Mouse (Mus musculus) forebrain, embryonic 11.5 days (tissue): ENCODE measurements at regions not wholly inside any gene's neighbourhood (a gene's known extent, or its start where the extent isn't known, plus 50 kb on each side); places are given as distances from the start of the nearest gene placed in this dataset.

Experiments used
- ATAC-seq: fragments of 200-750 bp; cut with Nextera tagmentation; replicated peaks from 2 replicates; pipeline ENCODE4 v1.8.0; 2017; ENCODE audit warnings: moderate TSS enrichment; ENCODE audit not compliant: low FRiP score
- DNase-seq: peaks from one replicate; pipeline ENCODE4 v3.0.0-alpha.2; 2017; ENCODE audit warnings: low spot score
- H3K27ac ChIP-seq: fragments of 300-500 bp; sonication (generic); 2 replicates; pipeline ENCODE4 v1.5.1; 2014; ENCODE audit warnings: low read depth, low read length
- H3K27me3 ChIP-seq: fragments of 300-500 bp; sonication (generic); 2 replicates; pipeline ENCODE4 v1.6.1; 2014; ENCODE audit warnings: mild to moderate bottlenecking, low read length, mixed read lengths; ENCODE audit not compliant: control insufficient read depth, insufficient read depth
- H3K36me3 ChIP-seq: fragments of 300-500 bp; sonication (generic); 2 replicates; pipeline ENCODE4 v1.6.1; 2014; ENCODE audit warnings: mild to moderate bottlenecking, low read length, moderate library complexity, mixed read lengths; ENCODE audit not compliant: control insufficient read depth, insufficient read depth
- H3K4me1 ChIP-seq: fragments of 300-500 bp; sonication (generic); replicated peaks from 2 replicates; pipeline ENCODE4 v1.6.1; 2014; ENCODE audit warnings: low read length, mixed read lengths; ENCODE audit not compliant: control insufficient read depth, insufficient read depth
- H3K4me2 ChIP-seq: fragments of 300-500 bp; sonication (generic); 2 replicates; pipeline ENCODE4 v1.6.1; 2014; ENCODE audit warnings: low read depth, mild to moderate bottlenecking, low read length, moderate library complexity, mixed read lengths; ENCODE audit not compliant: severe bottlenecking
- H3K4me3 ChIP-seq: fragments of 300-500 bp; sonication (generic); 2 replicates; pipeline ENCODE4 v1.5.1; 2014; ENCODE audit warnings: low read depth, low read length
- H3K9ac ChIP-seq: fragments of 300-500 bp; sonication (generic); 2 replicates; pipeline ENCODE4 v1.6.1; 2014; ENCODE audit warnings: low read length
- H3K9me3 ChIP-seq: fragments of 300-500 bp; sonication (generic); 2 replicates; pipeline ENCODE4 v1.6.1; 2016; ENCODE audit warnings: low read length, mixed read lengths; ENCODE audit not compliant: control insufficient read depth
- WGBS: fragments of 180-500 bp; shearing (Covaris S2); extraction: QIAGEN DNeasy Blood & Tissue Kit; methylation state at CpG from one replicate; pipeline ENCODE4 v1.1.7; 2014; 5-methylcytosine and 5-hydroxymethylcytosine counted together

DNA sequence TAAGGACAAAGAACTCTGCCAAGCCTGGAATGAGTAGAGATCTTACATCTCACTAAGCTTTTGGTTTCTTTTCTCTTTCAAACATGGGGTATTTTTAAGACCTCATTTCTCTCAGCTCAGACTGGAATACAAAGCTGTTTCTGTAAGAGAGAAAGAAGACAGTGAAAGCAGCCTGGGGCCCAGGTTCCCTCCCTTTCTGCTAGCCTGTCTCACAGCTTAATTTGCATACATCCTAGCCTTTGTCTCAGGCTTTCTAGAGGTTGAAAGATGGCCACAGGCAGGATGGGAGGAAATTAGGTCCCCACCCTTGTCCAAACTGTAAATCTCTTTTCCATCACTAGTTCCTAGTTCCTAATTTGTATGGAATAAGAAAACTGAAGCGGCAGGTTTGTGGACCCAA, 483.0 kb downstream of the Slc4a3 start:
- no peaks in the 10 kb centered on the region for H3K36me3 ChIP-seq
- H3K4me3 ChIP-seq: no peak overlapping the region
- no peak overlapping the region for H3K4me2 ChIP-seq
- H3K4me1 ChIP-seq: peaks cover 3% of the 10 kb centered on the region; the same call in 1 of the 2 replicates
- peak overlapping the region; percentile 46; the same call in 1 of the 2 replicates for H3K27ac ChIP-seq
- H3K9me3 ChIP-seq: no peaks in the 10 kb centered on the region
- H3K27me3 ChIP-seq: no peaks in the 10 kb centered on the region
- ATAC-seq (peak; percentile 75; the same call in 1 of the 2 replicates), DNase-seq (no peak)
- H3K9ac ChIP-seq: no peak overlapping the region
- 42% methylated on average over 1 of the region's 1 CpGs for WGBS

DNA sequence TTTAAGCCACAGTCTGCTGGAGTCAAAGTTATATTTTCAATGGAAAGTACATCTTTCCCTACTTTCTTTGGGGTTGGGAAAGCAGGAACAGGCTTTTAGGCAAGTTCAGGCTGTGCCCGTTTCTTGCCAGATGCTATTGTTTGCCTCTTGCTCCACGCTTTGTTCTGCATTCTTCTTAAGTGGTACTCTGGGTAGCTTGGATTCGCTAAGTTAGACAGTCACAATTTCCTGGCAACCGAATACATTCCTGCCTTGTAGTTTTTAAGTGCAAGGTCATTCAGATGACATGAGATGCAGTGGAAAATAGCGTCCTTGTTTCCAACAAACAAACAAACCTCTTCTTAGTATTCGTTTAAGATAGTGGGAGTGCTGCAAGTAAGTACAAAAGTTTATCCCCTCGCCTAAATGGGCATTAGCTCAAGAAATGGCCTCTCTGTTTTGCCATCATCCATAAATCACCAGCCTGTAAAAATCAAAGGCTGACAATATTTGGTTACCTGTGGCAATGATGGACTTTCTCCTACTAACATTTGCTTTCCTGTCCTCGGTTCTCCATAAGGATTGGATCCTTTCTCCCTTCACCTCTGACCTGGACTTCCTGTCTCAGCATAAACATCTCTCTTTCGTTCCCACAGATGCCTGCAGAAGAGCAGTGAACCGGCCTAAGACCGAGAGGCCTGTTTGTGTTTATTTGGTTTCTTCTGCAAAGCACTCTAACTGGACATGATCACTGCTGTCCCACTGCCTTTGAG, 485.3 kb downstream of the Slc4a3 start:
- Histone ChIP-seq H3K4me1 (peaks cover 3% of the 10 kb centered on the region; the same call in 1 of the 2 replicates), H3K4me2 (no peak overlapping the region), H3K27ac (no peak overlapping the region), H3K9ac (no peak overlapping the region), H3K27me3 (no peaks in the 10 kb centered on the region), H3K36me3 (no peaks in the 10 kb centered on the region), H3K4me3 (no peak overlapping the region), H3K9me3 (no peaks in the 10 kb centered on the region)
- no peak for DNase-seq
- no peak for ATAC-seq
- 75% methylated on average over 11 of the region's 11 CpGs for WGBS

DNA sequence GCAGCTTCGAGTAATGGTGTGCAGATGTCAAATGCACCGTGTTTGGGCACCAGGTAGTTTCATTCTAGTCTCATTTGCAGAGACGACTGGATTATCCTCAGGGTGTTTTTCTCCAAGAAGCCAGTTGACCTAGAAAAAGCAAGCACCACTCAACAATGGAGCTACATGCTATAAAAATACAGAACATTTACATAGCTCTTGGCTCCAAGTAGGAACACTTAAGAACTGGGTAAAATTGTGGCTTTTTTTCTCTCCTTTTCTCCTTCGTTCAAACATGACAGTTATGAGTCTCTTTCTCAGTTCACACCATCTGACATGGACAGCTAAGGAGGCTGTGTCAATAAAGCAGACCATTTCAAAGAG, 485.8 kb downstream of the Slc4a3 start:
- Histone ChIP-seq H3K27me3 (no peaks in the 10 kb centered on the region), H3K4me3 (no peak overlapping the region), H3K9me3 (no peaks in the 10 kb centered on the region), H3K4me1 (peaks cover 3% of the 10 kb centered on the region; the same call in 1 of the 2 replicates), H3K36me3 (no peaks in the 10 kb centered on the region), H3K27ac (no peak overlapping the region), H3K9ac (no peak overlapping the region), H3K4me2 (no peak overlapping the region)
- ATAC-seq (no peak), DNase-seq (no peak)
- 74% methylated on average over 4 of the region's 4 CpGs for WGBS

DNA sequence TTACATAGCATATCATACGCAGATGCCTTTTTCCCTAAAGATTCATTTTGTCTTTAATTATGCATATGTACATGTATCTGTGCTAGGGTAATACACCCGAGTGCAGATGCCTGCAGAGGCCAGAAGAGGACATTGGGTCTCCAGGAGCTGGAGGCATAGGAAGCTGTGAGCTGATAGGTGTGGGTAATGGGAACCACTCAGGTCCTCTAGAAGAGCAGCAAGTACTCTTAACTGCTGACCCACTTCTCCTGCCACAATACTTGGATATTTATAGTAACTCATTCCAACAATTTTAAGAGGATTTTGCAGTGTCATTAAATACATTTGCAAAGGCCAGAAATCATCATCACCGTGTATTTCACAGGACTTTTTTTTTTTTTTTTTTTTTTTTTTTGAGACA, 486.6 kb downstream of the Slc4a3 start:
- 93% methylated on average over 3 of the region's 3 CpGs for WGBS
- no peak overlapping the region for H3K9ac ChIP-seq
- H3K36me3 ChIP-seq: no peaks in the 10 kb centered on the region
- no peaks in the 10 kb centered on the region for H3K27me3 ChIP-seq
- ATAC-seq: no peak
- no peak overlapping the region for H3K4me3 ChIP-seq
- no peak overlapping the region for H3K27ac ChIP-seq
- H3K9me3 ChIP-seq: no peaks in the 10 kb centered on the region
- H3K4me1 ChIP-seq: peaks cover 3% of the 10 kb centered on the region; the same call in 1 of the 2 replicates
- no peak overlapping the region for H3K4me2 ChIP-seq
- DNase-seq: no peak

DNA sequence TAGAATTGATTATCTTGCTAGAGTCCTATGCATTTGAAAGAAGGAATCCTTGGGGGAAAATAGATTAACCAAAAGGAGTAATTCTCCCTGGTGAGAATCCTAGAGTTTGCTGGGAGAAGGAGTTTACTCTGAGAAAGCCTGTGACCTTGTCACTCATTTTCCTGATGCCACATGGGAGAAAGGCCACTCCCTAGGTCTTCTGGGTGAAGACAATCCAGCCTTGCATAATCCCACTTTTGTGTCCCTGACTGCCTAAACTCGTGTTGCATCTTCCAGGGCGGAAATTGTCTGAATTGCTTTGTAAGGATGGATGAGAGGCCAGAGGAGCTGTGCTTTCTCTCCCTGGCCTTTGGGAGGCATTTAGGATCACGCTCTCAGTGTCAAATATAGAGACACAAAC, 490.2 kb downstream of the Slc4a3 start:
- Histone ChIP-seq H3K27ac (no peak overlapping the region), H3K9me3 (no peaks in the 10 kb centered on the region), H3K36me3 (no peaks in the 10 kb centered on the region), H3K27me3 (no peaks in the 10 kb centered on the region), H3K4me3 (no peak overlapping the region), H3K9ac (no peak overlapping the region), H3K4me2 (no peak overlapping the region), H3K4me1 (no peaks in the 10 kb centered on the region)
- DNase-seq: no peak
- WGBS: 25% methylated on average over 3 of the region's 3 CpGs
- ATAC-seq: no peak

DNA sequence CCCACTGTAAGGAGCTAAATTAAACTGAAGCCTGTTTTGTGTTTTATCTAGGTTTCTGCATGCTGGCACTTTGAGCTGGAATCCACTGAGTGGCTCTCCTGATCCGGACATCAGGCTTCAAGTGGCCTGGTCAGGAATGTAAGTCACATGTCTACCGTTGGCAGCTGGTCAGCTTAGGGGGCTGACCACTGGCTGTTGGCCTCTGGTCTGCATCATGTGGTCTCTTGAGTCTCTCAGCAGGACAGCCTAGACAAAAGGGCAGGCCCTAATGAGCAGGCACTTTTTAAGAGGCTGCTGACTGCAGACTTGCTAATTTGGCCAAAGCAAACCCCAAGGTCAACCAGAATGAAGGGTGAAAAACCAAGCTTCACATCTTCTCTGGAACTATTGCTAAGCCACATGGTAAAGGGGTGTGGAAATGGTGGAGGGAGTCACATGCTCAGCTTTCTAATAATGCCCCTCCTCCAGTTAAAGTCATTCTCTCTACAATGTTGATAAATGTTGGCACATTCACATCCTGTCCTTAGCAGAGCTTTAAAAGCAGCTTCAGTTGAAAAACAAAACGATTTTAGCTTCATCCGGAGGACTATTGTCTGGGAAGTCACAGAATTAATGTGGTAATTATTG, 493.1 kb downstream of the Slc4a3 start:
- ATAC-seq (no peak), DNase-seq (no peak)
- Histone ChIP-seq H3K4me1 (no peaks in the 10 kb centered on the region), H3K9me3 (no peaks in the 10 kb centered on the region), H3K4me3 (no peak overlapping the region), H3K9ac (no peak overlapping the region), H3K4me2 (no peak overlapping the region), H3K36me3 (no peaks in the 10 kb centered on the region), H3K27ac (no peak overlapping the region), H3K27me3 (no peaks in the 10 kb centered on the region)
- 49% methylated on average over 4 of the region's 4 CpGs for WGBS

DNA sequence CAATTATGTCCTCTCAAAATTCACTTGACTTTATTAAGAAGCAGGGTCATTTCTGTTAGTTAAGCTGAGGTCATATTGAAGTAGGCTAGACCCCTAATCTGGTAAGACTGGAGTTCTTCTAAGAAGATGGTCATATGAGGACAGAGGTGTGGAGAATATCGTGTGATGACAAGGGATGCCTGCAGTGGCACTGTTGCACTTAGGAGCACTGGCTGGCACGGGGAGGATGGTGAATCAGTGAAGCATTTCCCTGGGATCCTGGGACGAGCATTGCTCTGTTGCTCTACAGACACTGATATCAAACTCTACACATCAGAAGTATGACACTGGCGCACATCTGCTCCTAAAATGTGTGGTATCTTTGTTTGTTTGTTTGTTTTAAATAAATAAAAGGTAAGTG, 493.6 kb downstream of the Slc4a3 start:
- Histone ChIP-seq H3K36me3 (no peaks in the 10 kb centered on the region), H3K4me3 (no peak overlapping the region), H3K4me1 (no peaks in the 10 kb centered on the region), H3K9ac (no peak overlapping the region), H3K4me2 (no peak overlapping the region), H3K9me3 (no peaks in the 10 kb centered on the region), H3K27ac (no peak overlapping the region), H3K27me3 (no peaks in the 10 kb centered on the region)
- DNase-seq (no peak), ATAC-seq (no peak)
- 81% methylated on average over 4 of the region's 4 CpGs for WGBS

DNA sequence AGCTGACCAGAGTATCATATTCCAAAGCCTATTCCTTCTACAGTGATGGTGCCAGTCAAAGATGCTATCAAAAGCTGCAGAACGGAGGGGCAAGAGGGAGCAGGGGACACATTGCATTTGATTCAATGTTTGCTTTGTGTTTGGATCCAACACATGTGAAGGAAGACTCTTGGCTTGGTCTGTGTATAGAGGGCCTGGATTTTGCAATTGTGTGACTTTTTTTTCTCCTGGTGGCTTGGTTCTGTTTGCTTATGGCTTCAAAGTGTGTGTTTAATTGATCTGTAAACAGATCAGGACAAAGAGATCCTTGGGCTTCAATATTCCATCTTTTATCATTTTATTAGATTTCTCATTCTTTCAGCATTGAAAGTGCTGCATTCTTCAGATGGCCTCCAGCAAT, 504.2 kb downstream of the Slc4a3 start:
- WGBS: 74% methylated on average over 1 of the region's 1 CpGs
- H3K4me3 ChIP-seq: no peak overlapping the region
- no peaks in the 10 kb centered on the region for H3K27me3 ChIP-seq
- H3K9me3 ChIP-seq: no peaks in the 10 kb centered on the region
- DNase-seq (no peak), ATAC-seq (no peak)
- no peak overlapping the region for H3K27ac ChIP-seq
- no peaks in the 10 kb centered on the region for H3K36me3 ChIP-seq
- H3K4me2 ChIP-seq: no peak overlapping the region
- no peaks in the 10 kb centered on the region for H3K4me1 ChIP-seq
- no peak overlapping the region for H3K9ac ChIP-seq
